Mouse (Mus musculus): Measurements from ENCODE around the gene Nphp4. TPM values are rescaled to one million over a fixed set of nuclear protein-coding genes. Genes with fewer than 3 reads are reported as not detected.

Gene Nphp4
- 2.5 and 3.1 TPM in 2 replicates for total RNA-seq (2012; rRNA removed)

GRCm38 (mm10) chr4:152476427-152477023 is at the start of gene Nphp4:
TSS of gene Nphp4 (plus strand) at chr4:152476706.
- H3K4me1 ChIP-seq (ENCODE audit: control insufficient read depth in 2 of 2, insufficient read depth in 2 of 2, low read length in 2 of 2, poor library complexity in 1 of 2): peaks cover 0 to 21% of the 10 kb centered on the region in 2 experiments; a peak in 2 of 4 replicates
- H3K9ac ChIP-seq (ENCODE audit: insufficient read depth, low read depth, low read length, poor library complexity, severe bottlenecking): peak within 1 kb of the TSS; percentile 86
- H3K4me3 ChIP-seq (ENCODE audit: insufficient read depth in 1 of 2, low read depth in 1 of 2, low read length in 2 of 2, poor library complexity in 1 of 2, severe bottlenecking in 1 of 2): peak within 1 kb of the TSS; percentile 85 to 86
- TF ChIP-seq MAFK (IDR thresholded peaks at IDR 0.05; ENCODE audit: insufficient read depth, low read depth, low read length) (no peak), ZC3H11A (IDR thresholded peaks at IDR 0.05; ENCODE audit: borderline replicate concordance, low read depth, low read length) (no peak), ZNF384 (IDR thresholded peaks at IDR 0.05; ENCODE audit: low read depth, low read length) (no peak)
- no peak for DNase-seq (ENCODE audit: low read depth, low spot score)
- H3K36me3 ChIP-seq (ENCODE audit: control insufficient read depth, insufficient read depth, low read length, poor library complexity, severe bottlenecking): no peaks in the 10 kb centered on the region
- H3K9me3 ChIP-seq (ENCODE audit: control insufficient read depth, insufficient read depth, low read depth, low read length): no peaks in the 10 kb centered on the region
- in situ Hi-C loops (cut with MboI; ENCODE audit: low sequenced_read_pairs in 2 of 2, unreplicated experiment in 2 of 2): no loop called here
- H3K27ac ChIP-seq (ENCODE audit: insufficient read depth, low read depth, low read length, poor library complexity, severe bottlenecking): no peak within 1 kb of the TSS

GRCm38 (mm10) chr4:152428259-152428658 is 48.2 kb upstream of the Nphp4 start:
- no peaks in the 10 kb centered on the region for H3K9me3 ChIP-seq (ENCODE audit: control insufficient read depth, insufficient read depth, low read depth, low read length)
- H3K27ac ChIP-seq (ENCODE audit: insufficient read depth, low read depth, low read length, poor library complexity, severe bottlenecking): no peak overlapping the region
- H3K4me1 ChIP-seq (ENCODE audit: control insufficient read depth in 2 of 2, insufficient read depth in 2 of 2, low read length in 2 of 2, poor library complexity in 1 of 2): peaks cover 2 to 6% of the 10 kb centered on the region in 2 experiments; a peak in 1 of 4 replicates
- H3K4me3 ChIP-seq (ENCODE audit: insufficient read depth in 1 of 2, low read depth in 1 of 2, low read length in 2 of 2, poor library complexity in 1 of 2, severe bottlenecking in 1 of 2): no peak overlapping the region
- in situ Hi-C loops (cut with MboI; ENCODE audit: low sequenced_read_pairs in 2 of 2, unreplicated experiment in 2 of 2): no loop called here
- no peaks in the 10 kb centered on the region for H3K36me3 ChIP-seq (ENCODE audit: control insufficient read depth, insufficient read depth, low read length, poor library complexity, severe bottlenecking)
- no peak for DNase-seq (ENCODE audit: low read depth, low spot score)
- no peak overlapping the region for H3K9ac ChIP-seq (ENCODE audit: insufficient read depth, low read depth, low read length, poor library complexity, severe bottlenecking)
- TF ChIP-seq HCFC1 (IDR thresholded peaks at IDR 0.05; ENCODE audit: borderline replicate concordance, insufficient read depth, low read length) (no peak), MAFK (IDR thresholded peaks at IDR 0.05; ENCODE audit: insufficient read depth, low read depth, low read length) (no peak), CHD2 (IDR thresholded peaks at IDR 0.05; ENCODE audit: low read depth, low read length) (no peak), ZC3H11A (IDR thresholded peaks at IDR 0.05; ENCODE audit: borderline replicate concordance, low read depth, low read length) (no peak), ZNF384 (IDR thresholded peaks at IDR 0.05; ENCODE audit: low read depth, low read length) (no peak)

GRCm38 (mm10) chr4:152432308-152432707 is 44.2 kb upstream of the Nphp4 start:
- DNase-seq (ENCODE audit: low read depth, low spot score): no peak
- Histone ChIP-seq H3K4me1 (ENCODE audit: control insufficient read depth in 2 of 2, insufficient read depth in 2 of 2, low read length in 2 of 2, poor library complexity in 1 of 2) (peaks cover 2 to 6% of the 10 kb centered on the region in 2 experiments; a peak in 1 of 4 replicates), H3K9ac (ENCODE audit: insufficient read depth, low read depth, low read length, poor library complexity, severe bottlenecking) (no peak overlapping the region), H3K9me3 (ENCODE audit: control insufficient read depth, insufficient read depth, low read depth, low read length) (no peaks in the 10 kb centered on the region), H3K36me3 (ENCODE audit: control insufficient read depth, insufficient read depth, low read length, poor library complexity, severe bottlenecking) (no peaks in the 10 kb centered on the region), H3K27ac (ENCODE audit: insufficient read depth, low read depth, low read length, poor library complexity, severe bottlenecking) (no peak overlapping the region), H3K4me3 (ENCODE audit: insufficient read depth in 1 of 2, low read depth in 1 of 2, low read length in 2 of 2, poor library complexity in 1 of 2, severe bottlenecking in 1 of 2) (no peak overlapping the region)
- TF ChIP-seq MAFK (IDR thresholded peaks at IDR 0.05; ENCODE audit: insufficient read depth, low read depth, low read length) (no peak), ZC3H11A (IDR thresholded peaks at IDR 0.05; ENCODE audit: borderline replicate concordance, low read depth, low read length) (no peak), ZNF384 (IDR thresholded peaks at IDR 0.05; ENCODE audit: low read depth, low read length) (no peak), HCFC1 (IDR thresholded peaks at IDR 0.05; ENCODE audit: borderline replicate concordance, insufficient read depth, low read length) (no peak), CHD2 (IDR thresholded peaks at IDR 0.05; ENCODE audit: low read depth, low read length) (no peak)
- in situ Hi-C loops (cut with MboI; ENCODE audit: low sequenced_read_pairs in 2 of 2, unreplicated experiment in 2 of 2): loop anchor here in 1 of 2 experiments (10.0 kb wide), 1 partner anchor 98 kb away; the partner anchor contains the start of gene Chd5

GRCm38 (mm10) chr4:152434836-152435235 is 41.7 kb upstream of the Nphp4 start:
- no peaks in the 10 kb centered on the region for H3K36me3 ChIP-seq (ENCODE audit: control insufficient read depth, insufficient read depth, low read length, poor library complexity, severe bottlenecking)
- no peak overlapping the region for H3K9ac ChIP-seq (ENCODE audit: insufficient read depth, low read depth, low read length, poor library complexity, severe bottlenecking)
- in situ Hi-C loops (cut with MboI; ENCODE audit: low sequenced_read_pairs in 2 of 2, unreplicated experiment in 2 of 2): loop anchor here in 1 of 2 experiments (10.0 kb wide), 1 partner anchor 100 kb away; the partner anchor contains the start of gene Chd5
- H3K4me1 ChIP-seq (ENCODE audit: control insufficient read depth in 2 of 2, insufficient read depth in 2 of 2, low read length in 2 of 2, poor library complexity in 1 of 2): peaks cover 0 to 6% of the 10 kb centered on the region in 2 experiments; a peak in 1 of 4 replicates
- no peak overlapping the region for H3K4me3 ChIP-seq (ENCODE audit: insufficient read depth in 1 of 2, low read depth in 1 of 2, low read length in 2 of 2, poor library complexity in 1 of 2, severe bottlenecking in 1 of 2)
- peak; percentile 43; the same call in 1 of the 2 replicates for TF ChIP-seq MAFK (IDR thresholded peaks at IDR 0.05; ENCODE audit: insufficient read depth, low read depth, low read length)
- TF ChIP-seq ZNF384 (IDR thresholded peaks at IDR 0.05; ENCODE audit: low read depth, low read length): no peak
- no peak for TF ChIP-seq HCFC1 (IDR thresholded peaks at IDR 0.05; ENCODE audit: borderline replicate concordance, insufficient read depth, low read length)
- no peak for TF ChIP-seq CHD2 (IDR thresholded peaks at IDR 0.05; ENCODE audit: low read depth, low read length)
- TF ChIP-seq ZC3H11A (IDR thresholded peaks at IDR 0.05; ENCODE audit: borderline replicate concordance, low read depth, low read length): peak; percentile 49; the same call in 1 of the 2 replicates
- H3K27ac ChIP-seq (ENCODE audit: insufficient read depth, low read depth, low read length, poor library complexity, severe bottlenecking): no peak overlapping the region
- DNase-seq (ENCODE audit: low read depth, low spot score): peak; percentile 84
- H3K9me3 ChIP-seq (ENCODE audit: control insufficient read depth, insufficient read depth, low read depth, low read length): no peaks in the 10 kb centered on the region
